Mouse (Mus musculus): ENCODE measurements around the gene Rps6kb2.

Gene Rps6kb2

DNA sequence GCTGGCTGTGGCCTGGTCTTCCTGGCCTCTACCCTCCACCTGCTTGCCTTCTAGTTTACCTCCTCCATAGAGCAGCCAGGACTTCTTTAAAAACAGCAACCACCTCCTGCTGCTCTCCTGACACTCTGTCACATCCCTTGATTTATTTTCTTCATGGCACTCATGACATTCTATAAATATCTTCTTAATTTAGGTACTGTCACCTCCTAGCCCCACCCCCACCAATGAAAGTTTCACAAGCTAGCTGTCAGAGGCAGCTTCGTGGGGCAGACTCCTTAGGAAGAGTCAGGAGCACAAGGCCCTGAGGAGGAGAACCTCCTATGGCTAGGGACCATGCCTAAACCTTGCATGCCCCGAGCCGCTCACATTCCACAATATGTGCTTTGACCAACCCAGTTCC, 24.1 kb upstream of the Rps6kb2 start:
- no peak for DNase-seq

- no peak for DNase-seq
These were observed 22.1 kb upstream of the Rps6kb2 start for GRCm38 (mm10) chr19:4184976-4185975.

- no peak for DNase-seq
These were observed 20.5 kb upstream of the Rps6kb2 start for GRCm38 (mm10) chr19:4183689-4184088.

DNA sequence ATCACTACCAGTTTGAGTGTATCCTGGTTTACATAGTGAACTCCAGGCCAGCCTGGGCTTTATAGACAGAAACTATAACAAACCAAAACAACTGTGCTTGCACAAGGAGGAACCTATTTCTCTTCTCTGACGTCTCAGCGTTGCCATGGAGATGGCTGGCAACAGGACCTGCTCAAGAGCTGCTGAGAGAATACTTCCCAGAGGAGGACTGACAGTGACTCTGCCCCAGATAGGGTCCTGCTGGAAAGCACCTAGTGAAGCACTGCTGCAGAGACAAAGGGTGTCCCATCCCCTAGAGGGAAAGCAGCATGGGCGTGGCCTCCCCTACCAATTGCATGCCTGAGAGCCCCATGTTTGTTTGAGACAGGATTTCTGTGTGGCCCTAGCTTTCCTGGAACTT, 18.7 kb upstream of the Rps6kb2 start:
- no peak for DNase-seq

DNA sequence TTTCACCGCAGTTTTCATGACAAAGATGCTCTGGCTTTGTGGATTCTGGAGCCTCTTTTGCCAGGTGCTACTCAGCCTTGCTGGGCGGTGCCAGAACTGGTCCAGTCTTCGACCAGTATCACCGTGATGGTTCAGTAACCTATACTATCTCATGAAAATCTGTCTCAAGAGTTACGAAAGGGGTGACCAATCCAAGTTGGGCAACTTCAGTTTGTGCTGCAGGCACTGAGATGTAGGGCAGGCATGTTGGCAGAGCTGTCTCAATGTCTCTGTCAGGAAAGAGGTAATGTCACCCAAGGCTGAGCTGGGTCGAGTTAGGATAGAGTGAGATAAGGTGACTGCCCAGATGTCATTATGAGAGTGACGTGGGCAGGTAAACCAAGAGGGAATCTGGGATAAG, 17.3 kb upstream of the Rps6kb2 start:
- no peak for DNase-seq

GRCm38 (mm10) chr19:4175368-4175947, 12.3 kb upstream of the Rps6kb2 start, which contains the start of gene Carns1:
Gene Carns1, minus strand, starts transcription at chr19:4175479.
- peak in 1 of 2 experiments; percentile 39 for DNase-seq

- DNase-seq, result no peak
These were observed 9.8 kb upstream of the Rps6kb2 start for GRCm38 (mm10) chr19:4172925-4173324.

GRCm38 (mm10) chr19:4171393-4172290, 8.5 kb upstream of the Rps6kb2 start:
- peak in 1 of 2 experiments; percentile 36 for DNase-seq

GRCm38 (mm10) chr19:4170723-4171392, 7.7 kb upstream of the Rps6kb2 start:
- DNase-seq, result no peak

- DNase-seq, result peak in 1 of 2 experiments; percentile 76
These were observed 6.7 kb upstream of the Rps6kb2 start for GRCm38 (mm10) chr19:4169810-4170209.

GRCm38 (mm10) chr19:4169378-4169784, 6.2 kb upstream of the Rps6kb2 start:
- peak; percentile 100 for DNase-seq

DNA sequence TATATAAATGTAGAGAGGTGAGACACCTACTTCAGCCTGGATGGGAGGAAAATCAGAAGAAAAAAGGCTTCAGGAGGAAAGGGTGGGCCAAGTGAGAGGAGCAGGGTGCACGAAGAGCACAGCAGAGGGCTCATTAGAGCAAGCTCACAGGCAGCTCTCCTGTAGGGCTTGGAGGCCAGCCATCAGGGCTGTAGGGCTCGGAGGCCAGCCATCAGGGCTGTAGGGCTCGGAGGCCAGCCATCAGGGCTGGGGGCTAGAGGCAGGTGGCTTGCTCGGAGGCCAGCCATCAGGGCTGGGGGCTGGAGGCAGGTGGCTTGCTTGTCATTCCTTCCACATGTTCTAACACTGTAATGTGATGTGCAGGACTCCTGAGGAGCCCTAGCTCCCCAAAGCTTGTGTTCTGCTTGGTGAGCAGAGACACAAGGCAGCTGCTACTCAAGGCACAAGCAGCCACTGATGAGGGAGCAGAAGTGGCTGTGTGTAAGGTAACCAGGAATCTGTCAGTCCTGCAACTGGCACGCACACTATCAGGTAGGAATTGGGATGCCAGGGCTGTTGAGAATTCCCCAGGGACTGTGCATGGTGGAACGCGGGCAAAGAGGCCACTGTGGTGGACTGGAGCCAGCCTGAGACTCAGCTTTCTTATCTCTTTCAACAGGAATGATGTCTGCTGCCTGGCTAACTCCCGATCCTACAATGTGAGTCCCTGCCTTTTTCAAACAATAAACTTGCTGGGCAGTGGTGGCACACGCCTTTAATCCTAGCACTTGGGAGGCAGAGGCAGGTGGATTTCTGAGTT, 3.7 kb upstream of the Rps6kb2 start:
- peak in 1 of 2 experiments; percentile 33 for DNase-seq

DNA sequence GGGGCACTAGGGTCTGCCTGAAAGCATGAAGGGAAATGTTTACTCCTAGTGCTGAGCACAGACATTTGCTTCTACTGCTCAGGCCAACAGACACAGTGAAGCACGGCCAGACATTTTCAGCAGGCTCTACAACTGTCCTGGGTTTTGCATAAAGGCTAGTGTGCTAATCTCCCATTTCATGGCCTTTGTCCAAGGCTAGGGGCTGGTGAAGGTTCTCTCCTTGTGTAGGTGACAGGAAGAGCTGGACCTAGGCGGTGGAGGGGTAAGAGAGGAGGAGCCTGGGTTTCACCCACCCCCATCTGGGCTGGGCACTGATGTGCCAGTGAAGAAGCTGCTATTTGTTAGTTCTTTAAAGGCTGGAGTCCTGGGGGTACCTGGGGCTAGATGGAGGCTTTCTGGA, 1.6 kb upstream of the Rps6kb2 start:
- DNase-seq, result no peak

DNA sequence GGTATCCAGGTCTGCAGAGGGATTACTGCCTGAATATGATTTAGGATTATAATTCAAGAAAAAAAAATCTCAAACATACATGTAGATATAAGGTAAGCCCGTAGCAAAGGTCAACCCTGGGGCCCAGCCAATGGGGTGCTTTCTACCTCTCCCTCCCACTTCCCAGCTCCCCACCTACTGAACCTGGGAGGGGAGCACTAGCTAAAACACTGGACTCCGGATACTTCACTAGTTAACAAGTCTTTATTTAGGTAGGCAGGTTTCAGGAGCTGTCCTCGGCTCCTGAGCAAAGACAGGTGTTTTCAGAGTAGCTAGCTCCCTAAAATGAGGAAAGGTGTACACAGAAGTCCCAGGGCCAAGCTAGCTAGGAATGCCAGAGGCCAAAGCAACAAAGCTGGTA, 946 bp upstream of the Rps6kb2 start:
- DNase-seq, result no peak

- no peak for DNase-seq
These were observed 361 bp upstream of the Rps6kb2 start for GRCm38 (mm10) chr19:4163543-4163887.

DNA sequence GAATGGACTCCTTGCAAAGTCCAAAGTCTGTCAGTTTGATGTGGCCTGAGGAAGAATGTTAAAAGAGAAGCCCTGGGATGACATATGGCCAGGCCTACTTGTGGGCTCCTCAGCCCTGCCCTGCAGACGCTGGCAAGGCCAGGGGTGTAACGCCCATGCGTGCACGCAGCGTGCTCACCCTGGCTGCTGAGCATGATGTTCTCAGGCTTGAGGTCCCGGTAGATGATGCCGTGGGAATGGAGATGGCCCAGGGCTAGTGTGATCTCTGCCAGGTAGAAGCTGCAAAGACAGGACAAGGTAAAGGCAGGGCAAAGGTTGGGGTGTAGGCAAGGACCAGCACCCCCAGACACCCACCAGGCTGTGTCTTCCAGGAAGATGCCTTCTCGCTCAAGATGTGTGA, 4.1 kb downstream of the Rps6kb2 start:
- no peak for DNase-seq

DNA sequence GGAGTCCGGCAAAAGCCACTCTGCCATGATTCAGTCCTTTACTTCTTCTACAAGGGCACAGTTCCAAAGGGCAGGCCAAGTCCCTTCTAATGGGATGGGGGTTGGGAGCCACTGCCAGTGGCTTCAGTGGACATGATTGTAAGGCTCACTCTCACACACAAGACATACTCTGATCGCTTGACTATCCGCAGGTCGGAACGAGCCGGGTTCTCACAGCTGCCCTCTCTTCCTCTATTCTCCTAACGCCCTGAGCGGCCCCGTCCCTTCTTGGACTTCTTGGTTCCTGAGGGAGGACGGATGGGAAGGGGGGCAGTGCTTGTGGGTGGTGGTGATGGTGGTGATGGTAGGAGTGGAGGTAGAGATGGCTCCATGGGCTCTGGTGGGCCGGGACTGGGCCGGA, 6.4 kb downstream of the Rps6kb2 start:
- DNase-seq, result no peak

- DNase-seq, result peak in 1 of 2 experiments; percentile 50
These were observed 7.0 kb downstream of the Rps6kb2 start for GRCm38 (mm10) chr19:4156073-4156579.

DNA sequence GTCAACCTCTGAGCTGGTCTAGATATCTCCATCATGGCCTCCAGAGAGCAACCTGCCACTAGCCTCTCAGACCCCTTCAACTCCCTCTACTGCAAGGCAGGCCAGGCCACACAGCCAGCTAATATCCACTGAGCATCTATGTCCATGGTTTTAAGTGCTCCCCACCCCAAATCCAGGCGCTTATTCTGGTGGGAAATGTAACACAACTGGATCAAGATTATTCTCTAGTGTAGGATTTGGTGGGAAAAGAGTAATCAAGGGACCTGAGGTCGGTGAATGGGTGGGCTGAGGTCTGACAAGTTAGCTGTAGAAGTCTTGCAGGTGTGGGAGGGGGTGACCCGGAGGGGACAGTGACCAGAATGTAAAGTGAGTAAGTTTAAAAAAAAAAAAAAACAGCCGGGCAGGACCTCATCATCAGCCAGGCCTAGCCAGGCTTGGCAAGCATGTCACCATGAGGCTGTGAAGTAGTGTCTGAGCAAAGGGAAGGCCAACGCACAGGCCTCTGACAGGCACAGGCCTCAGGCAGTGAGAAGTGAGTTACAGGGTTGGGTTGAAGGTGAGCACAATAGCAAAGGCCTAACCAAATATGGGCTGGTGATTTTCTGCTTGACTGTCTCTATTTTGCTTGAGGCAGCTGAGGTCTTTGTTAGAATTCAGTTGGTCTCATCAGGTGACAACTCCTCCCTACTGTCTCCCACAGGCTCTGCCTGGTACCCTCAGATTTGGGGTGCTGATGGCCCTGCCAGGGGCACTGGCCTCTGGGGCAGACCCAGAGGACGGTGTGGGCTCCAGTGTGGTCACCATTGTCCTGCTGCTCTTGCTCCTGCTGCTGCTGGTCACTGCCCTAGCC, 7.7 kb downstream of the Rps6kb2 start:
- DNase-seq, result no peak

Data from cerebellum, postnatal 25 days (tissue).